Mouse (Mus musculus) stomach, embryonic 16.5 days (tissue): ENCODE results near the gene Ednra. TPM values are rescaled to one million over a fixed set of nuclear protein-coding genes. Genes with fewer than 3 reads are reported as not detected.

Source experiments
- ATAC-seq: fragments of 200-750 bp; cut with Nextera tagmentation; 2 replicates; pipeline ENCODE4 v1.8.0; 2017; ENCODE audit warnings: moderate number of reproducible peaks, moderate TSS enrichment; ENCODE audit not compliant: insufficient read depth, low FRiP score
- H3K27ac ChIP-seq: fragments of 300-500 bp; sonication (generic); 2 replicates; pipeline ENCODE4 v1.5.1; 2014; ENCODE audit warnings: low read length
- H3K27me3 ChIP-seq: fragments of 300-500 bp; sonication (generic); 2 replicates; pipeline ENCODE4 v1.6.1; 2014; ENCODE audit warnings: low read length, control low read depth, mixed read lengths; ENCODE audit not compliant: control insufficient read depth, insufficient read depth
- H3K36me3 ChIP-seq: fragments of 300-500 bp; sonication (generic); 2 replicates; pipeline ENCODE4 v1.6.1; 2014; ENCODE audit warnings: low read length; ENCODE audit not compliant: control insufficient read depth, insufficient read depth
- H3K4me1 ChIP-seq: fragments of 300-500 bp; sonication (generic); 2 replicates; pipeline ENCODE4 v1.6.1; 2014; ENCODE audit warnings: low read length, control low read depth, mixed read lengths; ENCODE audit not compliant: control insufficient read depth, insufficient read depth
- H3K4me2 ChIP-seq: fragments of 300-500 bp; sonication (generic); 2 replicates; pipeline ENCODE4 v1.6.1; 2014; ENCODE audit warnings: low read depth, low read length, mixed read lengths
- H3K4me3 ChIP-seq: fragments of 300-500 bp; sonication (generic); replicated peaks from 2 replicates; pipeline ENCODE4 v1.5.1; 2014; ENCODE audit warnings: mild to moderate bottlenecking, low read length
- H3K9ac ChIP-seq: fragments of 300-500 bp; sonication (generic); 2 replicates; pipeline ENCODE4 v1.6.1; 2014; ENCODE audit warnings: low read length
- H3K9me3 ChIP-seq: fragments of 300-500 bp; sonication (generic); replicated peaks from 2 replicates; pipeline ENCODE4 v1.6.1; 2016; ENCODE audit warnings: low read length, control low read depth; ENCODE audit not compliant: control insufficient read depth
- WGBS: fragments of 180-500 bp; shearing (Covaris S2); extraction: QIAGEN DNeasy Blood & Tissue Kit; methylation state at CpG from one replicate; pipeline ENCODE4 v1.1.7; 2014; 5-methylcytosine and 5-hydroxymethylcytosine counted together
- polyA plus RNA-seq: library from polyadenylated mRNA; unstranded; fragments of >200 nt; fragmentation: Nextera tagmentation; extraction: Ambion mirVana; gene quantifications from 2 replicates; pipeline ENCODE4 v1.2.1, GENCODE M21; 2015

Gene Ednra
- polyA plus RNA-seq, 1 experiment from 2014 or later = 26.0 TPM

DNA sequence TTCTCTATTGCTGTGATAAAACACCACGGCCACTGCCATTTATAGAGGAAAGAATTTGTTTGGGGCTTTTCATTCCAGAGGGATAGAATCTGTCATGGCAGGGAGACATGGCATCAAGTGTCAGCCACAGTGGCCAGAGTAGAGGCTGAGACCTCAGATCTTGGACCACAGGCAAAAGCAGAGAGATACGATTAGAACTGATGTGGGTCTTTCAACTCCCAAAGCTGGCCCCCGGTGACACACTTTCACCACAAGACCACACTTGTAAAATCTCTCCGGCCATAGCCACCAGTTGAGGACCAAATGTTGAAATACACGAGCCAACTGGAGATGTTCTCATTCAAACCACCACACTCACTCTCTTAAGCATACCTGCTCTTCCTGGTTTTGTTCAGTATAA, 29.5 kb upstream of the Ednra start:
- H3K9ac ChIP-seq = no peak overlapping the region
- peaks cover 6% of the 10 kb centered on the region for H3K4me1 ChIP-seq
- no peaks in the 10 kb centered on the region for H3K36me3 ChIP-seq
- no peaks in the 10 kb centered on the region for H3K9me3 ChIP-seq
- no peak overlapping the region for H3K27ac ChIP-seq
- H3K27me3 ChIP-seq = no peaks in the 10 kb centered on the region
- no peak for ATAC-seq
- no peak overlapping the region for H3K4me2 ChIP-seq
- 89% methylated on average over 5 of the region's 5 CpGs for WGBS
- H3K4me3 ChIP-seq = no peak overlapping the region

- ATAC-seq = no peak
- Histone ChIP-seq H3K4me1 (peaks cover 6% of the 10 kb centered on the region), H3K27ac (no peak overlapping the region), H3K4me3 (no peak overlapping the region), H3K36me3 (no peaks in the 10 kb centered on the region), H3K4me2 (no peak overlapping the region), H3K9ac (no peak overlapping the region), H3K9me3 (no peaks in the 10 kb centered on the region), H3K27me3 (no peaks in the 10 kb centered on the region)
- 61% methylated on average over 3 of the region's 3 CpGs for WGBS
Measured at GRCm38 (mm10) chr8:77752041-77752440, 27.8 kb upstream of the Ednra start.

GRCm38 (mm10) chr8:77750407-77750806, 26.1 kb upstream of the Ednra start:
- WGBS = 63% methylated on average over 4 of the region's 4 CpGs
- no peak overlapping the region for H3K4me2 ChIP-seq
- ATAC-seq = no peak

DNA sequence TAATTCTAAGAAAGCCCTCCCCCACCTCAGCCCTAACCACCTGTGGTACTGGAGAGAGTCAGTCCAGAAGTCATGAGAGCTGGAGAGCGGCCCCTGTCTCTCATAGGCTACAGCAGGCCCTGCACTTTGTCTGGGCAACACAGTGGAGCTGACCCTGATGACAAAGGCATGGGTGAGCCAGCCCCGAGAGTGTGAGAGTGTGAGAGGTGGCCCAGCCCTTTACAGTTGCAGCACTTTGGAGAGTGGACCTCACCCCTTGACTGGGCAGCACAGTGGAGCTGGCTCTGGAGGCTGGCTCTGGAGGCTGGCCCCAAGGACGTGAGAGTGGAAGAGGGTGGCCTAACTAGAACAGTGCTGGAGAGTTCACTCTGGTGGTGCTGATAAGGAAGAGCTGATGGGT, 20.2 kb upstream of the Ednra start:
- ATAC-seq = no peak
- Histone ChIP-seq H3K27ac (no peak overlapping the region), H3K4me2 (no peak overlapping the region), H3K9me3 (no peaks in the 10 kb centered on the region), H3K4me1 (no peaks in the 10 kb centered on the region), H3K4me3 (no peak overlapping the region), H3K36me3 (no peaks in the 10 kb centered on the region), H3K9ac (no peak overlapping the region), H3K27me3 (no peaks in the 10 kb centered on the region)
- WGBS = 70% methylated on average over 3 of the region's 3 CpGs

More at GRCm38 (mm10) chr8:77750407-77750806, 26.1 kb upstream of the Ednra start:
- Histone ChIP-seq H3K36me3 (no peaks in the 10 kb centered on the region), H3K9me3 (no peaks in the 10 kb centered on the region), H3K9ac (no peak overlapping the region), H3K27me3 (no peaks in the 10 kb centered on the region), H3K4me1 (peaks cover 3% of the 10 kb centered on the region), H3K4me3 (no peak overlapping the region), H3K27ac (no peak overlapping the region)

DNA sequence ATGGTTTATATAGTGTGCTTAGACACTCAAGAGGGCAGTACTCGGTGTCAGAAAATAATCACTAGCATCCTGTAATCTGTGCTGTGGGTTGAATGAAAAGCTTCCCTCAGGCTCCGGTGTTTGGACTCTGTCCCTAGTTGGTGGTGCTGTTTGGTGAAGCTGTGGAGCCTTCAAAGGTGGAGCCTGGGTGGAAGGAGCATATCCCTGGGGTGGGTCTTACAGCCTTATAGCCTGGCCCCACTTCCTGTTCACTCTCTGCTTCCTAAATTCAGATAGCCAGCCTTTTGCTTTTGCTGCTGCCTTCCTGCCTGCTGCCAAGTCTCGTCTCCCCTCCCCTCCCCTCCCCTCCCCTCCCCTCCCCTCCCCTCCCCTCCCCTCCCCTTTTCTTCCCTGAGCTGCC, 18.1 kb upstream of the Ednra start:
- no peak overlapping the region for H3K4me2 ChIP-seq
- no peaks in the 10 kb centered on the region for H3K4me1 ChIP-seq
- 29% methylated on average over 3 of the region's 3 CpGs for WGBS
- H3K36me3 ChIP-seq = no peaks in the 10 kb centered on the region
- ATAC-seq = no peak
- H3K9ac ChIP-seq = no peak overlapping the region
- H3K27me3 ChIP-seq = no peaks in the 10 kb centered on the region
- no peaks in the 10 kb centered on the region for H3K9me3 ChIP-seq
- H3K27ac ChIP-seq = no peak overlapping the region
- H3K4me3 ChIP-seq = no peak overlapping the region

DNA sequence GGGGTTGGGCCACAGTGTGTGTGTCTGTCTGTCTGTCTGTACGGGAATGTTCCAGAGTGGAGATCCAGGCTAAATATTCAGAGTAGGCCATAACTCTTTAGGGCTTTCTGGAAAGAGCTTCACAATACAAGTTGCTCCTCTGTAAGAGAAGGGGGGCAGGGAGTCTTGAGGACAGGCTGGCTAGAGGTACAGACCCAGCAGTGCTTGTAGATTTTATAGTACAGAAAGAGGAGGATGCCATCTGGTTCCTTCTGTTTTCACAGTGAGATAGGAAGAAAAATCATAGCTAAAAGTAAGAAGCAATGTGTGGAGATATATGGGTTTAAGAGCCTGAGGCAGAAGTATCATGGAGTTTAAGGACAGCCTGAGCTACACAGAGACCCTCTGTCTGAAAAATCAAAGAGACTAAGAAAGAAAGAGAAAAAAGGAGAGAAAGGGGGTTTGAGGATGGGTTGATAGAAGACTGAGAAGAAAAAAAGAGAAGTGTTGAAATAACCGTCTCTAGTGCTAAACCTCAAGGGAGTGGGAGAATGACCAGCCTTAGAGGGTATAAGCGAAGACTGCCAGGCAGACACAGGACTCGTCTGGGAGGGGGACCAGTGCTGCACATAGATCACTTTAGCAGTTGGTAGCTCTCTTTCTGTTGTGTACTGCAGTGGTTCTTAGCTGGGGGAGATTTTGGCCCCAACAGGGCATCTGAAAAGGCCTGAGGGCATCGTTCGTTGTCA, 16.9 kb upstream of the Ednra start:
- no peak overlapping the region for H3K4me2 ChIP-seq
- H3K36me3 ChIP-seq = no peaks in the 10 kb centered on the region
- H3K9me3 ChIP-seq = no peaks in the 10 kb centered on the region
- no peak overlapping the region for H3K4me3 ChIP-seq
- no peaks in the 10 kb centered on the region for H3K4me1 ChIP-seq
- no peak for ATAC-seq
- WGBS = 83% methylated on average over 6 of the region's 6 CpGs
- no peak overlapping the region for H3K27ac ChIP-seq
- H3K27me3 ChIP-seq = no peaks in the 10 kb centered on the region
- H3K9ac ChIP-seq = no peak overlapping the region

- Histone ChIP-seq H3K27me3 (no peaks in the 10 kb centered on the region), H3K4me1 (no peaks in the 10 kb centered on the region), H3K27ac (no peak overlapping the region), H3K9me3 (0 out of 2 replicates have a peak, but pooled peaks cover under 1% of the 10 kb centered on the region), H3K4me3 (no peak overlapping the region), H3K36me3 (no peaks in the 10 kb centered on the region), H3K4me2 (no peak overlapping the region), H3K9ac (no peak overlapping the region)
- ATAC-seq = no peak
- 88% methylated on average over 6 of the region's 6 CpGs for WGBS
Measured at GRCm38 (mm10) chr8:77738419-77738818, 14.2 kb upstream of the Ednra start.

DNA sequence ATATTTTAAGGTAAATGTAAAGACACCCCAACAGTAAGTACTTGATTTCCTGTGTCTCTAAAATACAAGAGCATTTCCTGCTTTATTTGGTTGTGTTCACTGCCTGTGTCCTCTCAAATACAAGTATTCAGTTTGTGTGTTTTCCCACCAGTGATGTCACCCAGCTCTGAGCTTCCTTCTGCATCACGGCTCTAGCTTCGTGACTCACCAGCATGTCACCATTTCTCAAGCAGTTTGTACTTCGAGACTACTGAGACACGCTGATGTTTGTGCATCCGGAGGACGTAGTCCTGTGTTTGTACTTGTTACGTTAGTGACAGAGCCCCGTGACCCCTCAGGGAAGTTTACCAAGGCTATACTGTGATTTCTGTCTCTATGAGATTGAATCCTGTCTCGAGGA, 13.1 kb upstream of the Ednra start:
- Histone ChIP-seq H3K4me1 (no peaks in the 10 kb centered on the region), H3K27ac (no peak overlapping the region), H3K36me3 (no peaks in the 10 kb centered on the region), H3K27me3 (no peaks in the 10 kb centered on the region), H3K4me2 (no peak overlapping the region), H3K9me3 (peaks cover 7% of the 10 kb centered on the region), H3K9ac (no peak overlapping the region), H3K4me3 (no peak overlapping the region)
- ATAC-seq = no peak
- WGBS = 67% methylated on average over 9 of the region's 9 CpGs

GRCm38 (mm10) chr8:77733792-77734191, 9.5 kb upstream of the Ednra start:
- no peaks in the 10 kb centered on the region for H3K27me3 ChIP-seq
- no peak overlapping the region for H3K27ac ChIP-seq
- no peaks in the 10 kb centered on the region for H3K36me3 ChIP-seq
- H3K9ac ChIP-seq = no peak overlapping the region
- no peak for ATAC-seq
- peaks cover 9% of the 10 kb centered on the region for H3K9me3 ChIP-seq
- 65% methylated on average over 2 of the region's 2 CpGs for WGBS
- no peak overlapping the region for H3K4me3 ChIP-seq
- H3K4me1 ChIP-seq = no peaks in the 10 kb centered on the region
- no peak overlapping the region for H3K4me2 ChIP-seq
